Mouse (Mus musculus): Measurements from ENCODE around the gene Csrnp1. TPM values are rescaled to one million over a fixed set of nuclear protein-coding genes. Genes with fewer than 3 reads are reported as not detected.

Gene Csrnp1
- total and polyA plus RNA-seq, 2 experiments from 2014 or later: 3.1 to 17.4 TPM

GRCm38 (mm10) chr9:119978151-119978810, 6.2 kb downstream of the Csrnp1 start:
- H3K4me3 ChIP-seq (ENCODE audit: low read length): no peak overlapping the region
- DNase-seq (ENCODE audit: low spot score) (peak; percentile 25), ATAC-seq (no peak)
- H3K36me3 ChIP-seq (ENCODE audit: insufficient read depth, low read length): 0 out of 2 replicates have a peak, but pooled peaks cover 3% of the 10 kb centered on the region
- H3K27ac ChIP-seq: no peak overlapping the region; the same call in 1 of the 2 replicates
- no peaks in the 10 kb centered on the region for H3K27me3 ChIP-seq (ENCODE audit: insufficient read depth, low read length)
- no peaks in the 10 kb centered on the region for H3K9me3 ChIP-seq (ENCODE audit: low read length)
- H3K9ac ChIP-seq (replicated peaks; ENCODE audit: low read length): no peak overlapping the region
- H3K4me1 ChIP-seq (ENCODE audit: insufficient read depth, low read length): peaks cover 27% of the 10 kb centered on the region
- WGBS: 45% methylated on average over 9 of the region's 9 CpGs
- H3K4me2 ChIP-seq (ENCODE audit: low read depth, low read length): no peak overlapping the region
- no peak for TF ChIP-seq CTCF (IDR thresholded peaks at IDR 0.05; ENCODE audit: low read depth)

GRCm38 (mm10) chr9:119977557-119978060, 6.8 kb downstream of the Csrnp1 start:
- 0 out of 2 replicates have a peak, but pooled peaks cover 5% of the 10 kb centered on the region for H3K36me3 ChIP-seq (ENCODE audit: insufficient read depth, low read length)
- H3K4me3 ChIP-seq (ENCODE audit: low read length): no peak overlapping the region
- H3K4me1 ChIP-seq (ENCODE audit: insufficient read depth, low read length): peaks cover 21% of the 10 kb centered on the region
- no peak for TF ChIP-seq CTCF (IDR thresholded peaks at IDR 0.05; ENCODE audit: low read depth)
- no peak for ATAC-seq
- H3K9ac ChIP-seq (replicated peaks; ENCODE audit: low read length): no peak overlapping the region
- H3K27ac ChIP-seq: no peak overlapping the region; the same call in 1 of the 2 replicates
- H3K9me3 ChIP-seq (ENCODE audit: low read length): no peaks in the 10 kb centered on the region
- H3K27me3 ChIP-seq (ENCODE audit: insufficient read depth, low read length): no peaks in the 10 kb centered on the region
- no peak overlapping the region for H3K4me2 ChIP-seq (ENCODE audit: low read depth, low read length)
- 32% methylated on average over 5 of the region's 5 CpGs for WGBS
- DNase-seq (ENCODE audit: low spot score): peak; percentile 61

GRCm38 (mm10) chr9:119976704-119977556, 7.5 kb downstream of the Csrnp1 start:
- 64% methylated on average over 17 of the region's 17 CpGs for WGBS
- 0 out of 2 replicates have a peak, but pooled peaks cover 5% of the 10 kb centered on the region for H3K36me3 ChIP-seq (ENCODE audit: insufficient read depth, low read length)
- no peak for DNase-seq (ENCODE audit: low spot score)

GRCm38 (mm10) chr9:119975286-119975685, 9.2 kb downstream of the Csrnp1 start:
- Histone ChIP-seq H3K27ac (no peak overlapping the region), H3K4me3 (ENCODE audit: low read length) (no peak overlapping the region), H3K9ac (replicated peaks; ENCODE audit: low read length) (no peak overlapping the region), H3K9me3 (ENCODE audit: low read length) (no peaks in the 10 kb centered on the region), H3K36me3 (ENCODE audit: insufficient read depth, low read length) (0 out of 2 replicates have a peak, but pooled peaks cover 5% of the 10 kb centered on the region), H3K4me1 (ENCODE audit: insufficient read depth, low read length) (peaks cover 20% of the 10 kb centered on the region; the same call in 1 of the 2 replicates), H3K4me2 (ENCODE audit: low read depth, low read length) (no peak overlapping the region), H3K27me3 (ENCODE audit: insufficient read depth, low read length) (no peaks in the 10 kb centered on the region)
- ATAC-seq (no peak), DNase-seq (ENCODE audit: low spot score) (no peak)
- no peak for TF ChIP-seq CTCF (IDR thresholded peaks at IDR 0.05; ENCODE audit: low read depth)
- WGBS: 95% methylated on average over 4 of the region's 4 CpGs

More at GRCm38 (mm10) chr9:119976704-119977556, 7.5 kb downstream of the Csrnp1 start:
- Histone ChIP-seq H3K4me2 (ENCODE audit: low read depth, low read length) (no peak overlapping the region), H3K27me3 (ENCODE audit: insufficient read depth, low read length) (no peaks in the 10 kb centered on the region), H3K9ac (replicated peaks; ENCODE audit: low read length) (no peak overlapping the region), H3K27ac (no peak overlapping the region), H3K4me3 (ENCODE audit: low read length) (no peak overlapping the region), H3K4me1 (ENCODE audit: insufficient read depth, low read length) (peaks cover 14% of the 10 kb centered on the region), H3K9me3 (ENCODE audit: low read length) (no peaks in the 10 kb centered on the region)
- no peak for TF ChIP-seq CTCF (IDR thresholded peaks at IDR 0.05; ENCODE audit: low read depth)
- ATAC-seq: no peak

- no peak overlapping the region for H3K4me2 ChIP-seq (ENCODE audit: low read depth, low read length)
- no peaks in the 10 kb centered on the region for H3K27me3 ChIP-seq (ENCODE audit: insufficient read depth, low read length)
- peaks cover 26% of the 10 kb centered on the region; the same call in 1 of the 2 replicates for H3K4me1 ChIP-seq (ENCODE audit: insufficient read depth, low read length)
- TF ChIP-seq CTCF (IDR thresholded peaks at IDR 0.05; ENCODE audit: low read depth): peak; percentile 35
- no peaks in the 10 kb centered on the region for H3K9me3 ChIP-seq (ENCODE audit: low read length)
- no peak overlapping the region for H3K27ac ChIP-seq
- H3K36me3 ChIP-seq (ENCODE audit: insufficient read depth, low read length): 0 out of 2 replicates have a peak, but pooled peaks cover 5% of the 10 kb centered on the region
- peak; percentile 6 for DNase-seq (ENCODE audit: low spot score)
- no peak for ATAC-seq
- no peak overlapping the region for H3K4me3 ChIP-seq (ENCODE audit: low read length)
- no peak overlapping the region for H3K9ac ChIP-seq (replicated peaks; ENCODE audit: low read length)
- 82% methylated on average over 5 of the region's 5 CpGs for WGBS
Measured at GRCm38 (mm10) chr9:119974609-119975008, 9.8 kb downstream of the Csrnp1 start.

GRCm38 (mm10) chr9:119973869-119974520, 10.5 kb downstream of the Csrnp1 start:
- Histone ChIP-seq H3K27me3 (ENCODE audit: insufficient read depth, low read length) (no peaks in the 10 kb centered on the region), H3K27ac (no peak overlapping the region), H3K9ac (replicated peaks; ENCODE audit: low read length) (no peak overlapping the region), H3K36me3 (ENCODE audit: insufficient read depth, low read length) (0 out of 2 replicates have a peak, but pooled peaks cover 5% of the 10 kb centered on the region), H3K4me2 (ENCODE audit: low read depth, low read length) (no peak overlapping the region), H3K9me3 (ENCODE audit: low read length) (no peaks in the 10 kb centered on the region), H3K4me1 (ENCODE audit: insufficient read depth, low read length) (peaks cover 26% of the 10 kb centered on the region; the same call in 1 of the 2 replicates), H3K4me3 (ENCODE audit: low read length) (no peak overlapping the region)
- peak; percentile 23 for DNase-seq (ENCODE audit: low spot score)
- 94% methylated on average over 27 of the region's 27 CpGs for WGBS
- TF ChIP-seq CTCF (IDR thresholded peaks at IDR 0.05; ENCODE audit: low read depth): peak; percentile 62
- no peak for ATAC-seq

All from hindbrain, postnatal 0 days (tissue).